Mouse (Mus musculus): ENCODE results near the gene Vim. TPM values are rescaled to one million over a fixed set of nuclear protein-coding genes. Genes with fewer than 3 reads are reported as not detected.

Gene Vim
- polyA plus RNA-seq (2012; ENCODE audit: low replicate concordance): 1,261 and 1,915 TPM in 2 replicates

GRCm38 (mm10) chr2:13573408-13574065 is at the start of gene Vim:
Gene Vim (plus strand): TSS chr2:13573927.

DNA sequence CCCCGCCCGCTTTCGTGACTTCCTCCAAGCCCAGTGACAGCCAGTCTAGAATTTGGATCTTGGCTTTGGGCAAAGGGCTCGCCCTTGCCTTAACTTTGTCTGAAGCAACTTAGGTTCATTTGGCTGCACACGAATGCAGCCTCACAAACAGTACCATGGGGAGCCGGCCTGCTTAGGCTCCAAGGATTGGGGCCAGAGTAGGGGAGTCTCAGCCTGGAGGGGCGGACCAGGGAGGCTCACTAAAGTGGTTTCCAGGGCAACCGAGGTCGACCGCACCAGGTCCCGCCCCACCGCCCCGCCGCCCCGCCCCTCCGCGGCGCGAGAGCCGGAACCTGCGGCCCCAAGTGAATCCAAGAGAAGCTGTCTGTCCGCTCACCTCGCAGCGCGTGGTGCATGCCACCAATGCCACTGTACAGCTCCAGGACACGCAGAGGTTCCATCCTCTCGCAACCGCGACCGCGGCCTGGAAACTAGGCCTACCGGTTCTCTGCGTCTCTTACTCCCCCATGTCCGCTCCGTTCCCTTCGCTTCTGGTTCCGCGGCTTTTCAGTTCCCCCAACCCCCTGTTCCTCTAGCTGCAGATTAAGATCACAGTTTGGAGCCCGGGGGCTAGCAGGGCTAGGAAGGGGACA is 29.4 kb upstream of the Vim start, which contains the start of gene Trdmt1:
Gene Trdmt1 (minus strand): TSS at position 476 of the 632 bp plus-strand sequence.

Other genes with a start within 250 kb of the Vim start
- not detected in 2 replicates for gene Cubn, start 82.1 kb upstream of the Vim start, polyA plus RNA-seq (2012; ENCODE audit: low replicate concordance)
- 0.82 TPM in 1 of 2 replicates, not detected in the other for gene Trdmt1, start 29.3 kb upstream of the Vim start, polyA plus RNA-seq (2012; ENCODE audit: low replicate concordance)
- gene St8sia6, start 220.1 kb downstream of the Vim start, polyA plus RNA-seq (2012; ENCODE audit: low replicate concordance): 5.0 and 5.9 TPM in 2 replicates

Data from hematopoietic multipotent progenitor cell, adult 10-12 weeks (in vitro differentiated cells).